Mouse (Mus musculus) ZHBTc4 (cell line): Measurements from ENCODE around the gene Prr15.

Experiments used
- DNase-seq: peaks from one replicate; pipeline ENCODE4 v3.0.0-alpha.2; 2011; ENCODE audit warnings: low read depth, low spot score

The Prr15 gene

GRCm38 (mm10) chr6:54331765-54332164 is 6.1 kb downstream of the Prr15 start:
- DNase-seq: no peak

- DNase-seq: no peak
Measured at GRCm38 (mm10) chr6:54332203-54332602, 6.6 kb downstream of the Prr15 start.

GRCm38 (mm10) chr6:54333116-54333651 is 7.5 kb downstream of the Prr15 start:
- no peak for DNase-seq

- no peak for DNase-seq
Measured at GRCm38 (mm10) chr6:54333652-54334396, 8.2 kb downstream of the Prr15 start.

GRCm38 (mm10) chr6:54337321-54337720 is 11.7 kb downstream of the Prr15 start:
- no peak for DNase-seq

- no peak for DNase-seq
Measured at GRCm38 (mm10) chr6:54341133-54341532, 15.5 kb downstream of the Prr15 start.

- no peak for DNase-seq
Measured at GRCm38 (mm10) chr6:54342223-54342622, 16.6 kb downstream of the Prr15 start.

- no peak for DNase-seq
Measured at GRCm38 (mm10) chr6:54351860-54352259, 26.2 kb downstream of the Prr15 start.

GRCm38 (mm10) chr6:54352931-54353690 is 27.5 kb downstream of the Prr15 start:
- DNase-seq: no peak

- DNase-seq: no peak
Measured at GRCm38 (mm10) chr6:54353698-54354097, 28.1 kb downstream of the Prr15 start.

- no peak for DNase-seq
Measured at GRCm38 (mm10) chr6:54355626-54356025, 30.0 kb downstream of the Prr15 start.

GRCm38 (mm10) chr6:54362526-54363324 is 37.1 kb downstream of the Prr15 start:
- no peak for DNase-seq

- no peak for DNase-seq
Measured at GRCm38 (mm10) chr6:54364406-54365136, 38.9 kb downstream of the Prr15 start.

- no peak for DNase-seq
Measured at GRCm38 (mm10) chr6:54366607-54367006, 41.0 kb downstream of the Prr15 start.

- DNase-seq: peak; percentile 70
Measured at GRCm38 (mm10) chr6:54368071-54368470, 42.4 kb downstream of the Prr15 start.

- no peak for DNase-seq
Measured at GRCm38 (mm10) chr6:54369913-54370542, 44.4 kb downstream of the Prr15 start.

- no peak for DNase-seq
Measured at GRCm38 (mm10) chr6:54371874-54372273, 46.2 kb downstream of the Prr15 start.

- DNase-seq: no peak
Measured at GRCm38 (mm10) chr6:54379356-54379755, 53.7 kb downstream of the Prr15 start.
